Mouse (Mus musculus) limb, embryonic 14.5 days (tissue): ENCODE results near the gene Rps6ka4. TPM values are rescaled to one million over a fixed set of nuclear protein-coding genes. Genes with fewer than 3 reads are reported as not detected.

Experiments used
- ATAC-seq: fragments of 200-750 bp; cut with Nextera tagmentation; 2 replicates; pipeline ENCODE4 v1.8.0; 2017; ENCODE audit warnings: low read depth, moderate number of reproducible peaks, moderate TSS enrichment; ENCODE audit not compliant: low FRiP score
- DNase-seq: peaks from one replicate; pipeline ENCODE4 v3.0.0-alpha.2; 2015; ENCODE audit warnings: low spot score
- H3K27ac ChIP-seq: fragments of 300-500 bp; sonication (generic); replicated peaks from 2 replicates; pipeline ENCODE4 v1.5.1; 2014; ENCODE audit warnings: low read depth, mild to moderate bottlenecking, low read length, moderate library complexity, mixed read lengths
- H3K27me3 ChIP-seq: fragments of 300-500 bp; sonication (generic); 2 replicates; pipeline ENCODE4 v1.6.1; 2014; ENCODE audit warnings: low read length, mixed read lengths; ENCODE audit not compliant: control insufficient read depth, insufficient read depth
- H3K36me3 ChIP-seq: fragments of 300-500 bp; sonication (generic); 2 replicates; pipeline ENCODE4 v1.6.1; 2014; ENCODE audit warnings: mild to moderate bottlenecking, low read length, moderate library complexity, mixed read lengths; ENCODE audit not compliant: control insufficient read depth, insufficient read depth
- H3K4me1 ChIP-seq: fragments of 300-500 bp; sonication (generic); 2 replicates; pipeline ENCODE4 v1.6.1; 2014; ENCODE audit warnings: antibody characterized with exemption, low read length, mixed read lengths; ENCODE audit not compliant: control insufficient read depth, insufficient read depth
- H3K4me2 ChIP-seq: fragments of 300-500 bp; sonication (generic); replicated peaks from 2 replicates; pipeline ENCODE4 v1.6.1; 2014; ENCODE audit warnings: low read depth, mild to moderate bottlenecking, low read length, moderate library complexity; ENCODE audit not compliant: severe bottlenecking
- H3K4me3 ChIP-seq: fragments of 300-500 bp; sonication (generic); replicated peaks from 2 replicates; pipeline ENCODE4 v1.5.1; 2014; ENCODE audit warnings: low read length
- H3K9ac ChIP-seq: fragments of 300-500 bp; sonication (generic); 2 replicates; pipeline ENCODE4 v1.6.1; 2014; ENCODE audit warnings: mild to moderate bottlenecking, low read depth, low read length, moderate library complexity; ENCODE audit not compliant: severe bottlenecking
- H3K9me3 ChIP-seq: fragments of 300-500 bp; sonication (generic); 2 replicates; pipeline ENCODE4 v1.6.1; 2016; ENCODE audit warnings: low read length; ENCODE audit not compliant: control insufficient read depth
- POLR2A ChIP-seq: fragments of 200-500 bp; IDR thresholded peaks from 2 replicates; pipeline ENCODE4 v1.8.0; 2012; ENCODE audit warnings: inconsistent platforms, mild to moderate bottlenecking, moderate library complexity, borderline replicate concordance; ENCODE audit not compliant: insufficient read depth, insufficient read length; ENCODE audit errors: extremely low read depth
- WGBS: fragments of 180-500 bp; shearing (Covaris S2); extraction: QIAGEN DNeasy Blood & Tissue Kit; methylation state at CpG from one replicate; pipeline ENCODE4 v1.1.7; 2014; 5-methylcytosine and 5-hydroxymethylcytosine counted together
- polyA plus RNA-seq, 2 experiments: library from polyadenylated mRNA; depleted of rRNA in 1 of 2; stranded (reverse) in 1 of 2; unstranded in 1 of 2; fragments of >200 nt; fragmentation: Nextera tagmentation in 1 of 2; extraction: Ambion mirVana in 1 of 2; gene quantifications; 2 replicates each; pipeline versions ENCODE4 v1.2.1 to v1.2.3; 2012 to 2014

The Rps6ka4 gene
- polyA plus RNA-seq, 2 experiments = 19.4 to 27.4 TPM

DNA sequence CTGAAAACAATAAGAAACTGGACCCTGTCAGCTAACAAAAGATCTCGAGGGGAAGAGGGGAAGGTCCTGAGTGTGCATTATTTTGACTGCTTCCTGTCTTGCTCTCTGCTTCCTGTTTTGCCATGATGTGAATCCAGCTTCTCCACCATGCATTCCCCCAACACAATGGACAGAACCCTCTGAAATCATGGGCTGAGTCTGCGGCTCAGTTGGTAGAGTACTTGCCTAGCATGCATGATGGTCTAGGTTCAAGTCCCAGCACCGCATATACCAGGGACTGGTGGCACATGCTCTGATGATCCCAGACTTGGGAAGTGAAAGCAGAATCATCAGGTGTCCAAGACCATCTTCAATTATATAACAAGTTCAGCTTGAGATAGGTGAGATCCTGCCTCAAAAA lies 32.3 kb upstream of the Rps6ka4 start:
- Histone ChIP-seq H3K9me3 (no peaks in the 10 kb centered on the region), H3K4me2 (no peak overlapping the region), H3K27ac (no peak overlapping the region), H3K36me3 (no peaks in the 10 kb centered on the region), H3K9ac (no peak overlapping the region), H3K4me3 (no peak overlapping the region), H3K27me3 (no peaks in the 10 kb centered on the region), H3K4me1 (no peaks in the 10 kb centered on the region)
- no peak for ATAC-seq
- no peak for TF ChIP-seq POLR2A
- 78% methylated on average over 3 of the region's 3 CpGs for WGBS
- DNase-seq = no peak

DNA sequence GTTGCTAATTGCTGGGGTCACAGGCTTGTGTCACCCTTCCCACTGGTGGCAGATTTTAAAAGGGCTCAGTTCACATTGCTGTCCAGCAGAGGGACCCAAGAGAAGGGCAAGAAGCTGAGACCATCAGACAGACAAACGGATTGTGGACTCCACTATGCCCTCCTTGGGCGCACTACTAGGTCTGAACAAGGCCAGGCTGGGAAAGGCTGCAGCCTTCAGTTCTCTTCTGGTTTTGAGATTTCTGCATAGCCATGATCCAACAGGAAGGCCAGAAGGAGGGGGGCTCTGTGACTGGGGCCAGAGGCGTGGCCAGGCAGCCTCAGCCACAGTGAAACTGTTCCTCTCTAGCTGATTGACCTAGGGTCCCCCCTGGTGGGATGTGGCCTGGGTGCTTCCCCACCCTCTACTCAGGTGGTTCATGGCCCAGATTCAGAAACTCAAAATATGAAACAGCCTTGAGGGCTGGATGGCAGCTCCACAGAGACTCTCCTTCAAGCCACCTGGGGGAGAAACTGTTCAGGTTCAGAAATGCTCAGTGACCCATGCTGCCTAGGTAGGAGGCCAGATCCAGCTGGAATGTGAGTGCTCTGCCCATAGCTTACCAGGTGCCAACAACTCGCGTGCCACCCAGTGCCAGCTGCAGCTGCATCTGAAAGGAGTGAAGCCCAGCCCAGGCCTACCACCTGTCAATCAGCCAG lies 31.3 kb upstream of the Rps6ka4 start:
- H3K27me3 ChIP-seq = no peaks in the 10 kb centered on the region
- H3K9me3 ChIP-seq = no peaks in the 10 kb centered on the region
- TF ChIP-seq POLR2A = no peak
- ATAC-seq = no peak
- H3K4me2 ChIP-seq = no peak overlapping the region
- no peak for DNase-seq
- H3K4me1 ChIP-seq = no peaks in the 10 kb centered on the region
- H3K4me3 ChIP-seq = no peak overlapping the region
- no peak overlapping the region for H3K9ac ChIP-seq
- 56% methylated on average over 5 of the region's 5 CpGs for WGBS
- H3K36me3 ChIP-seq = no peaks in the 10 kb centered on the region
- H3K27ac ChIP-seq = no peak overlapping the region

DNA sequence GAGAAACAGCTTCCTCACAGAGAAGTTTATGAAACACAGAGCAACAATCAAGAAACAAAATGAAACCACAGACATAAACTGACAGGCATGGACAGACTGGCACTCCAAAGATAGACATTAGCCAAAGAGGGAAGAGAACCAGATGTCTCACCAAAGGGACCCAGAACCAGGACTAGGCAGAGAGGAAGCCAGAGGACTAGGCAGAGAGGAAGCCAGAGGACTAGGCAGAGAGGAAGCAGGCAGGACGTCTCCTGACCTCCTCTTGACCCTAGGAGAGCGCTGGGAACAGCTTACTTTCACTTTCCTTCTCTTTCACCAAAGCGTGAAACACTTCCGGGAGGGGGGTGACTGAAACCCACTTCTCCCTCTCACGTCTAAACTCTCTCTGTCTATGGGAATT lies 28.9 kb upstream of the Rps6ka4 start:
- H3K27ac ChIP-seq = no peak overlapping the region
- DNase-seq (peak; percentile 49), ATAC-seq (no peak)
- TF ChIP-seq POLR2A = no peak
- no peaks in the 10 kb centered on the region for H3K27me3 ChIP-seq
- H3K4me1 ChIP-seq = no peaks in the 10 kb centered on the region
- no peaks in the 10 kb centered on the region for H3K36me3 ChIP-seq
- no peak overlapping the region; the same call in 1 of the 2 replicates for H3K9ac ChIP-seq
- H3K4me2 ChIP-seq = peak overlapping the region; percentile 25
- no peaks in the 10 kb centered on the region for H3K9me3 ChIP-seq
- WGBS = 8% methylated on average over 5 of the region's 5 CpGs
- H3K4me3 ChIP-seq = no peak overlapping the region

DNA sequence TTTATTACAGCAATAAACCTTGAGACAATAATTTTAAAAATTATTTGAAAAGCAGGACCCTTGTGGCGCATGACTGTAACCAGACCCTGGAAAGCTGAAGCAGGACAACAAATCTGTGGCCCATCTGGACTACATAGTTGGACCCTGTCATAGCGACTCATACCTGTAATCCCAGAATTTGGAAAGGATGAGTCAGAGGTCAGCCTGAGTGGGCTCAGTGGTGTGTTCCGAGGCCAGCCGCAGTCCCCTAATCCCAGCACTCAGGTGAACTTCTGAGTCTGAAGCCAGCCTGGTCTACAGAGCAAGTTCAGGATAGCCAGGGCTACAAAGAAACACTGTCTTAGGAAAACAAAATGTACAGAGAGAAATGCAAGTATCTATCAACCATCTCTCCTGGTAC lies 21.0 kb upstream of the Rps6ka4 start:
- no peak for ATAC-seq
- DNase-seq = no peak
- Histone ChIP-seq H3K27ac (no peak overlapping the region), H3K9ac (no peak overlapping the region), H3K9me3 (no peaks in the 10 kb centered on the region), H3K36me3 (no peaks in the 10 kb centered on the region), H3K4me3 (no peak overlapping the region), H3K27me3 (no peaks in the 10 kb centered on the region), H3K4me2 (no peak overlapping the region), H3K4me1 (no peaks in the 10 kb centered on the region)
- TF ChIP-seq POLR2A = no peak
- 79% methylated on average over 4 of the region's 4 CpGs for WGBS

DNA sequence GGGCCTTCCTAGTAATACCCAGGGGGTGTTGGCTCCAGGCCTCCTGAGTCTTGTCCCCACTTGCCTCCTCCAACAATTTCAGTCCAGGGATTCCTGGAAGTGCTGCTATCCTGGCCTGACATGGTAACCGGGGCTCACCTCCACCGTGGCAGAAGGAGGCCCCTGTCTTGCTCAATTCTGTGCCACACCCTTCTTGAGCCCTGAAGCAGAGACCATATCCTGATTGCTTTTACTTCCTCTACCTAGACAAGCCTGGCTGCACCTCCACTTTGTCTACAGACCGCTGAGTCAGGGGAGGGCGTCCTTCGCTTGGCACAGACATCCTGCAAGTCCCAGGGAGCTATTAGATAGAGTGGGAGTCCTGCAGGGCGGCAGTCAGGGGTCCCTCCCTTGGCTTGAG lies 20.3 kb upstream of the Rps6ka4 start:
- no peaks in the 10 kb centered on the region for H3K36me3 ChIP-seq
- H3K4me2 ChIP-seq = no peak overlapping the region
- TF ChIP-seq POLR2A = no peak
- ATAC-seq (no peak), DNase-seq (no peak)
- no peak overlapping the region for H3K9ac ChIP-seq
- WGBS = 87% methylated on average over 6 of the region's 6 CpGs
- no peak overlapping the region for H3K4me3 ChIP-seq
- H3K9me3 ChIP-seq = no peaks in the 10 kb centered on the region
- no peaks in the 10 kb centered on the region for H3K4me1 ChIP-seq
- H3K27me3 ChIP-seq = no peaks in the 10 kb centered on the region
- H3K27ac ChIP-seq = no peak overlapping the region
